Mouse (Mus musculus): ENCODE measurements at regions not wholly inside any gene's neighbourhood (a gene's known extent, or its start where the extent isn't known, plus 50 kb on each side); places are given as distances from the start of the nearest gene placed in this dataset.

GRCm38 (mm10) chr2:51830286-51830944 is 104.5 kb downstream of the Rbm43 start:
- H3K9ac ChIP-seq (replicated peaks; ENCODE audit: low read length, poor library complexity, severe bottlenecking), result no peak overlapping the region
- no peaks in the 10 kb centered on the region for H3K9me3 ChIP-seq (ENCODE audit: low read length)
- TF ChIP-seq CTCF (IDR thresholded peaks at IDR 0.05), result peak; percentile 93
- no peaks in the 10 kb centered on the region for H3K36me3 ChIP-seq (ENCODE audit: insufficient read depth, low read length)
- 36% methylated on average over 7 of the region's 7 CpGs for WGBS
- H3K4me3 ChIP-seq (ENCODE audit: low read depth, low read length), result no peak overlapping the region
- no peaks in the 10 kb centered on the region for H3K27me3 ChIP-seq (ENCODE audit: insufficient read depth, low read length)
- no peak overlapping the region for H3K27ac ChIP-seq (ENCODE audit: low read depth, low read length)
- no peaks in the 10 kb centered on the region for H3K4me1 ChIP-seq (ENCODE audit: insufficient read depth, low read length)
- DNase-seq (ENCODE audit: low spot score) (peak; percentile 84), ATAC-seq (ENCODE audit: low FRiP score) (peak; percentile 49; the same call in 1 of the 2 replicates)
- no peak overlapping the region for H3K4me2 ChIP-seq (ENCODE audit: low read depth, low read length, poor library complexity, severe bottlenecking)

GRCm38 (mm10) chr2:51830965-51831720 is 103.8 kb downstream of the Rbm43 start:
- no peak overlapping the region for H3K27ac ChIP-seq (ENCODE audit: low read depth, low read length)
- no peaks in the 10 kb centered on the region for H3K9me3 ChIP-seq (ENCODE audit: low read length)
- no peak for DNase-seq (ENCODE audit: low spot score)
- no peak overlapping the region for H3K9ac ChIP-seq (replicated peaks; ENCODE audit: low read length, poor library complexity, severe bottlenecking)
- TF ChIP-seq CTCF (IDR thresholded peaks at IDR 0.05), result no peak
- no peaks in the 10 kb centered on the region for H3K36me3 ChIP-seq (ENCODE audit: insufficient read depth, low read length)
- H3K4me3 ChIP-seq (ENCODE audit: low read depth, low read length), result no peak overlapping the region
- no peaks in the 10 kb centered on the region for H3K27me3 ChIP-seq (ENCODE audit: insufficient read depth, low read length)
- H3K4me1 ChIP-seq (ENCODE audit: insufficient read depth, low read length), result no peaks in the 10 kb centered on the region
- H3K4me2 ChIP-seq (ENCODE audit: low read depth, low read length, poor library complexity, severe bottlenecking), result no peak overlapping the region
- WGBS, result 39% methylated on average over 9 of the region's 9 CpGs
- ATAC-seq (ENCODE audit: low FRiP score), result no peak

- no peak overlapping the region for H3K4me3 ChIP-seq (ENCODE audit: low read depth, low read length)
- 66% methylated on average over 5 of the region's 5 CpGs for WGBS
Measured at GRCm38 (mm10) chr2:51837864-51838263, 97.1 kb downstream of the Rbm43 start.

GRCm38 (mm10) chr2:51840808-51841207 is 94.2 kb downstream of the Rbm43 start:
- no peaks in the 10 kb centered on the region for H3K27me3 ChIP-seq (ENCODE audit: insufficient read depth, low read length)
- no peak for TF ChIP-seq CTCF (IDR thresholded peaks at IDR 0.05)
- no peak overlapping the region for H3K4me3 ChIP-seq (ENCODE audit: low read depth, low read length)
- no peak overlapping the region for H3K27ac ChIP-seq (ENCODE audit: low read depth, low read length)
- DNase-seq (ENCODE audit: low spot score) (peak; percentile 73), ATAC-seq (ENCODE audit: low FRiP score) (no peak)
- H3K4me2 ChIP-seq (ENCODE audit: low read depth, low read length, poor library complexity, severe bottlenecking), result no peak overlapping the region
- no peaks in the 10 kb centered on the region for H3K9me3 ChIP-seq (ENCODE audit: low read length)
- 76% methylated on average over 3 of the region's 3 CpGs for WGBS
- no peak overlapping the region for H3K9ac ChIP-seq (replicated peaks; ENCODE audit: low read length, poor library complexity, severe bottlenecking)
- H3K4me1 ChIP-seq (ENCODE audit: insufficient read depth, low read length), result no peaks in the 10 kb centered on the region
- no peaks in the 10 kb centered on the region for H3K36me3 ChIP-seq (ENCODE audit: insufficient read depth, low read length)

More at GRCm38 (mm10) chr2:51837864-51838263, 97.1 kb downstream of the Rbm43 start:
- H3K27ac ChIP-seq (ENCODE audit: low read depth, low read length), result no peak overlapping the region
- H3K4me2 ChIP-seq (ENCODE audit: low read depth, low read length, poor library complexity, severe bottlenecking), result no peak overlapping the region
- no peak for ATAC-seq (ENCODE audit: low FRiP score)
- TF ChIP-seq CTCF (IDR thresholded peaks at IDR 0.05), result no peak
- H3K27me3 ChIP-seq (ENCODE audit: insufficient read depth, low read length), result no peaks in the 10 kb centered on the region
- no peaks in the 10 kb centered on the region for H3K9me3 ChIP-seq (ENCODE audit: low read length)
- no peak for DNase-seq (ENCODE audit: low spot score)
- no peaks in the 10 kb centered on the region for H3K4me1 ChIP-seq (ENCODE audit: insufficient read depth, low read length)
- H3K9ac ChIP-seq (replicated peaks; ENCODE audit: low read length, poor library complexity, severe bottlenecking), result no peak overlapping the region
- no peaks in the 10 kb centered on the region for H3K36me3 ChIP-seq (ENCODE audit: insufficient read depth, low read length)

GRCm38 (mm10) chr2:51844831-51845230 is 90.1 kb downstream of the Rbm43 start:
- H3K9me3 ChIP-seq (ENCODE audit: low read length), result no peaks in the 10 kb centered on the region
- WGBS, result 83% methylated on average over 8 of the region's 8 CpGs

GRCm38 (mm10) chr2:51847556-51847955 is 87.4 kb downstream of the Rbm43 start:
- H3K9me3 ChIP-seq (ENCODE audit: low read length), result no peaks in the 10 kb centered on the region
- no peaks in the 10 kb centered on the region for H3K36me3 ChIP-seq (ENCODE audit: insufficient read depth, low read length)
- TF ChIP-seq CTCF (IDR thresholded peaks at IDR 0.05), result no peak
- ATAC-seq (ENCODE audit: low FRiP score), result no peak
- H3K4me2 ChIP-seq (ENCODE audit: low read depth, low read length, poor library complexity, severe bottlenecking), result no peak overlapping the region
- no peaks in the 10 kb centered on the region for H3K27me3 ChIP-seq (ENCODE audit: insufficient read depth, low read length)
- no peak overlapping the region for H3K9ac ChIP-seq (replicated peaks; ENCODE audit: low read length, poor library complexity, severe bottlenecking)
- no peak overlapping the region for H3K27ac ChIP-seq (ENCODE audit: low read depth, low read length)
- WGBS, result 54% methylated on average over 4 of the region's 4 CpGs
- no peaks in the 10 kb centered on the region for H3K4me1 ChIP-seq (ENCODE audit: insufficient read depth, low read length)
- DNase-seq (ENCODE audit: low spot score), result peak; percentile 15
- H3K4me3 ChIP-seq (ENCODE audit: low read depth, low read length), result no peak overlapping the region

More at GRCm38 (mm10) chr2:51844831-51845230, 90.1 kb downstream of the Rbm43 start:
- H3K4me1 ChIP-seq (ENCODE audit: insufficient read depth, low read length), result no peaks in the 10 kb centered on the region
- H3K9ac ChIP-seq (replicated peaks; ENCODE audit: low read length, poor library complexity, severe bottlenecking), result no peak overlapping the region
- no peaks in the 10 kb centered on the region for H3K36me3 ChIP-seq (ENCODE audit: insufficient read depth, low read length)
- ATAC-seq (ENCODE audit: low FRiP score), result no peak
- TF ChIP-seq CTCF (IDR thresholded peaks at IDR 0.05), result no peak
- H3K27ac ChIP-seq (ENCODE audit: low read depth, low read length), result no peak overlapping the region
- H3K27me3 ChIP-seq (ENCODE audit: insufficient read depth, low read length), result no peaks in the 10 kb centered on the region
- no peak for DNase-seq (ENCODE audit: low spot score)
- H3K4me3 ChIP-seq (ENCODE audit: low read depth, low read length), result no peak overlapping the region
- no peak overlapping the region for H3K4me2 ChIP-seq (ENCODE audit: low read depth, low read length, poor library complexity, severe bottlenecking)

Data from midbrain, postnatal 0 days (tissue).